Mouse (Mus musculus): ENCODE measurements around the gene Wdr70.

GRCm38 (mm10) chr15:8135606-8136005, 36.6 kb upstream of the Wdr70 start:
- TF ChIP-seq CTCF (IDR thresholded peaks at IDR 0.05; ENCODE audit: extremely low read depth, insufficient read length, insufficient replicate concordance, low read depth, low read length) = no peak
- no peak for TF ChIP-seq POLR2A (IDR thresholded peaks at IDR 0.05; ENCODE audit: low read depth, low read length)
